Mouse (Mus musculus) midbrain, embryonic 11.5 days (tissue): ENCODE measurements at regions not wholly inside any gene's neighbourhood (a gene's known extent, or its start where the extent isn't known, plus 50 kb on each side); places are given as distances from the start of the nearest gene placed in this dataset.

Experiments used
- ATAC-seq: fragments of 200-750 bp; cut with Nextera tagmentation; 2 replicates; pipeline ENCODE4 v1.8.0; 2017; ENCODE audit warnings: moderate TSS enrichment, moderate library complexity; ENCODE audit not compliant: low FRiP score
- DNase-seq: peaks from one replicate; pipeline ENCODE4 v3.0.0; 2015; ENCODE audit warnings: low spot score; ENCODE audit errors: missing footprints
- H3K27ac ChIP-seq: fragments of 300-500 bp; sonication (generic); 2 replicates; pipeline ENCODE4 v1.5.1; 2014; ENCODE audit warnings: low read depth, low read length
- H3K27me3 ChIP-seq: fragments of 300-500 bp; sonication (generic); 2 replicates; pipeline ENCODE4 v1.6.1; 2014; ENCODE audit warnings: mild to moderate bottlenecking, low read length, moderate library complexity, mixed read lengths; ENCODE audit not compliant: control insufficient read depth, insufficient read depth
- H3K36me3 ChIP-seq: fragments of 300-500 bp; sonication (generic); 2 replicates; pipeline ENCODE4 v1.6.1; 2014; ENCODE audit warnings: mild to moderate bottlenecking, low read length, moderate library complexity, mixed read lengths; ENCODE audit not compliant: control insufficient read depth, insufficient read depth
- H3K4me1 ChIP-seq: fragments of 300-500 bp; sonication (generic); 2 replicates; pipeline ENCODE4 v1.6.1; 2014; ENCODE audit warnings: low read length; ENCODE audit not compliant: control insufficient read depth, insufficient read depth
- H3K4me2 ChIP-seq: fragments of 300-500 bp; sonication (generic); 2 replicates; pipeline ENCODE4 v1.6.1; 2014; ENCODE audit warnings: mild to moderate bottlenecking, moderate library complexity
- H3K4me3 ChIP-seq: fragments of 300-500 bp; sonication (generic); 2 replicates; pipeline ENCODE4 v1.5.1; 2014; ENCODE audit warnings: low read depth, low read length
- H3K9ac ChIP-seq: fragments of 300-500 bp; sonication (generic); 2 replicates; pipeline ENCODE4 v1.6.1; 2014; ENCODE audit warnings: low read length
- H3K9me3 ChIP-seq: fragments of 300-500 bp; sonication (generic); 2 replicates; pipeline ENCODE4 v1.6.1; 2016; ENCODE audit warnings: low read length; ENCODE audit not compliant: control insufficient read depth
- WGBS: fragments of 180-500 bp; shearing (Covaris S2); extraction: QIAGEN DNeasy Blood & Tissue Kit; methylation state at CpG from one replicate; pipeline ENCODE4 v1.1.7; 2014; 5-methylcytosine and 5-hydroxymethylcytosine counted together

- H3K27ac ChIP-seq, result no peak overlapping the region
- ATAC-seq (no peak), DNase-seq (no peak)
- H3K36me3 ChIP-seq, result no peaks in the 10 kb centered on the region
- WGBS, result 80% methylated on average over 3 of the region's 3 CpGs
- H3K27me3 ChIP-seq, result no peaks in the 10 kb centered on the region
- no peak overlapping the region for H3K9ac ChIP-seq
- H3K9me3 ChIP-seq, result no peaks in the 10 kb centered on the region
- H3K4me1 ChIP-seq, result no peaks in the 10 kb centered on the region
- no peak overlapping the region for H3K4me2 ChIP-seq
- no peak overlapping the region for H3K4me3 ChIP-seq
These were observed 170.3 kb upstream of the Zwint start for GRCm38 (mm10) chr10:72484315-72484714.

GRCm38 (mm10) chr10:72532431-72532830 is 122.2 kb upstream of the Zwint start:
- Histone ChIP-seq H3K27me3 (no peaks in the 10 kb centered on the region), H3K9me3 (no peaks in the 10 kb centered on the region), H3K4me2 (no peak overlapping the region), H3K27ac (no peak overlapping the region), H3K4me1 (no peaks in the 10 kb centered on the region), H3K36me3 (no peaks in the 10 kb centered on the region), H3K9ac (no peak overlapping the region), H3K4me3 (no peak overlapping the region)
- no peak for ATAC-seq
- WGBS, result 84% methylated on average over 3 of the region's 3 CpGs
- no peak for DNase-seq

- no peaks in the 10 kb centered on the region for H3K36me3 ChIP-seq
- H3K4me2 ChIP-seq, result no peak overlapping the region
- no peak overlapping the region for H3K4me3 ChIP-seq
- ATAC-seq (no peak), DNase-seq (no peak)
- H3K27ac ChIP-seq, result no peak overlapping the region
- WGBS, result 80% methylated on average over 3 of the region's 3 CpGs
- H3K9me3 ChIP-seq, result no peaks in the 10 kb centered on the region
- H3K4me1 ChIP-seq, result no peaks in the 10 kb centered on the region
- no peaks in the 10 kb centered on the region for H3K27me3 ChIP-seq
- no peak overlapping the region for H3K9ac ChIP-seq
These were observed 121.2 kb upstream of the Zwint start for GRCm38 (mm10) chr10:72533427-72533826.

- Histone ChIP-seq H3K27ac (no peak overlapping the region), H3K4me3 (no peak overlapping the region), H3K4me2 (no peak overlapping the region), H3K36me3 (no peaks in the 10 kb centered on the region), H3K27me3 (no peaks in the 10 kb centered on the region), H3K9ac (no peak overlapping the region), H3K9me3 (no peaks in the 10 kb centered on the region), H3K4me1 (no peaks in the 10 kb centered on the region)
- no peak for DNase-seq
- ATAC-seq, result no peak
- 82% methylated on average over 4 of the region's 4 CpGs for WGBS
These were observed 120.8 kb upstream of the Zwint start for GRCm38 (mm10) chr10:72533859-72534258.

- ATAC-seq, result no peak
- WGBS, result 90% methylated on average over 1 of the region's 1 CpGs
- Histone ChIP-seq H3K9ac (no peak overlapping the region), H3K4me1 (no peaks in the 10 kb centered on the region), H3K4me2 (no peak overlapping the region), H3K27ac (no peak overlapping the region), H3K4me3 (no peak overlapping the region), H3K27me3 (no peaks in the 10 kb centered on the region), H3K9me3 (no peaks in the 10 kb centered on the region), H3K36me3 (no peaks in the 10 kb centered on the region)
- no peak for DNase-seq
These were observed 105.1 kb upstream of the Zwint start for GRCm38 (mm10) chr10:72549564-72549963.

- WGBS, result 82% methylated on average over 7 of the region's 7 CpGs
- Histone ChIP-seq H3K36me3 (no peaks in the 10 kb centered on the region), H3K4me3 (no peak overlapping the region), H3K4me1 (no peaks in the 10 kb centered on the region), H3K27ac (no peak overlapping the region), H3K27me3 (no peaks in the 10 kb centered on the region), H3K4me2 (no peak overlapping the region), H3K9ac (no peak overlapping the region), H3K9me3 (no peaks in the 10 kb centered on the region)
- DNase-seq, result no peak
- no peak for ATAC-seq
These were observed 103.1 kb upstream of the Zwint start for GRCm38 (mm10) chr10:72551561-72551960.

- DNase-seq, result no peak
- no peak overlapping the region for H3K4me3 ChIP-seq
- WGBS, result 82% methylated on average over 9 of the region's 9 CpGs
- no peaks in the 10 kb centered on the region for H3K9me3 ChIP-seq
- no peak overlapping the region for H3K27ac ChIP-seq
- H3K9ac ChIP-seq, result no peak overlapping the region
- no peaks in the 10 kb centered on the region for H3K36me3 ChIP-seq
- H3K4me1 ChIP-seq, result no peaks in the 10 kb centered on the region
- no peaks in the 10 kb centered on the region for H3K27me3 ChIP-seq
- H3K4me2 ChIP-seq, result no peak overlapping the region
- ATAC-seq, result no peak
These were observed 80.5 kb upstream of the Zwint start for GRCm38 (mm10) chr10:72573991-72574652.

- H3K27me3 ChIP-seq, result no peaks in the 10 kb centered on the region
- WGBS, result 83% methylated on average over 3 of the region's 3 CpGs
- H3K4me3 ChIP-seq, result no peak overlapping the region
- ATAC-seq (no peak), DNase-seq (no peak)
- H3K9me3 ChIP-seq, result no peaks in the 10 kb centered on the region
- no peaks in the 10 kb centered on the region for H3K4me1 ChIP-seq
- no peak overlapping the region for H3K27ac ChIP-seq
- H3K36me3 ChIP-seq, result no peaks in the 10 kb centered on the region
- H3K4me2 ChIP-seq, result no peak overlapping the region
- no peak overlapping the region for H3K9ac ChIP-seq
These were observed 76.9 kb upstream of the Zwint start for GRCm38 (mm10) chr10:72577713-72578112.

- ATAC-seq (no peak), DNase-seq (no peak)
- WGBS, result 85% methylated on average over 7 of the region's 7 CpGs
- H3K27me3 ChIP-seq, result no peaks in the 10 kb centered on the region
- H3K4me3 ChIP-seq, result no peak overlapping the region
- no peak overlapping the region for H3K4me2 ChIP-seq
- no peaks in the 10 kb centered on the region for H3K9me3 ChIP-seq
- H3K9ac ChIP-seq, result no peak overlapping the region
- H3K4me1 ChIP-seq, result no peaks in the 10 kb centered on the region
- H3K27ac ChIP-seq, result no peak overlapping the region
- H3K36me3 ChIP-seq, result no peaks in the 10 kb centered on the region
These were observed 76.1 kb upstream of the Zwint start for GRCm38 (mm10) chr10:72578501-72578900.
